Mouse (Mus musculus): ENCODE results near the gene Ppp2ca.
"Not testable (repeated sequence)": the region's sequence is repeated elsewhere in the genome, so short reads cannot be mapped to it uniquely, and the experiment has no call there.

Ppp2ca gene

GRCm38 (mm10) chr11:52094568-52094967 is 3.9 kb upstream of the Ppp2ca start:
- DNase-seq (ENCODE audit: low spot score in 2 of 2), result no peak

DNA sequence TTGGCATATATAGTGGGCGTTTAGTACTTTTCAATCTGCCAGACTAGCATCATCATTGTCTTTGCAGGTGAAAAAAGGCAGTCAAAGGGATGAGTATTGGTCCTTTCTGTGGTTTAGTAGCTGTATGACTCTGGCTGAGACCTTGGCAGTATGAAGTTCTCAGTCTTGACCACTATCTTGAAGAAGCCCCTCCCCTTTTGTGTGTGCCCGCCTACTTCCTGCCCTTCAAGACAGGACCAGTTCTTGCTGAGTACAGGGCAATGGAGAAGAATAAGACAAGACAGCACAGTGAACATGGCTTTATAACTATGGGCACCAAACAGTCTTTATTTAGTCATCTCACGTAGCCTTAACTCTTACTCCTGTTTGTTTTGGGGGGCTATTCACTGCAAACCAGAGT is 1.5 kb upstream of the Ppp2ca start:
- DNase-seq (ENCODE audit: low spot score in 2 of 2), result no peak

DNA sequence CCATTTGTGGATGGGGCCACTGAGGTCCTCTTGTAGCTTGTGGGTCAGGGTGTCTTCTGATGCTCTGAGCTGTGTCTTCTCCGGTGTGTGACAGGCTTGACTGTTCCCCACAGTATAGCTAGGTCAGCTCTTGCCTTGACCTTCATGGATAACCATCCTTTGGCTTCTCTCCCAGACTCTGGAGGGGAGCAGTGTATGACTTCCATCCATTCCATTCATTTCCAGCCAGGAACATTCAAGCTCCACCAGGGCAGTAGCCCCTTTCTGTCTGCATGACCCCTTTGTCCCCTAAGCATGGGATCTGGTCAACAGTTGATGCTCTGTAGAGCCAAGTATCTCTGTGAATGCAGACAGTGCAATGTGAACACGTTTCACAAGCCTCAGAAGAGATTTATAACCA is 885 bp upstream of the Ppp2ca start:
- no peak for DNase-seq (ENCODE audit: low spot score in 2 of 2)

GRCm38 (mm10) chr11:52099031-52099761 is 715 bp downstream of the Ppp2ca start:
- DNase-seq (ENCODE audit: low spot score in 2 of 2), result peak; percentile 82 to 85

- DNase-seq (ENCODE audit: low spot score in 2 of 2), result no peak
Observed at GRCm38 (mm10) chr11:52099771-52100219, 1.3 kb downstream of the Ppp2ca start.

DNA sequence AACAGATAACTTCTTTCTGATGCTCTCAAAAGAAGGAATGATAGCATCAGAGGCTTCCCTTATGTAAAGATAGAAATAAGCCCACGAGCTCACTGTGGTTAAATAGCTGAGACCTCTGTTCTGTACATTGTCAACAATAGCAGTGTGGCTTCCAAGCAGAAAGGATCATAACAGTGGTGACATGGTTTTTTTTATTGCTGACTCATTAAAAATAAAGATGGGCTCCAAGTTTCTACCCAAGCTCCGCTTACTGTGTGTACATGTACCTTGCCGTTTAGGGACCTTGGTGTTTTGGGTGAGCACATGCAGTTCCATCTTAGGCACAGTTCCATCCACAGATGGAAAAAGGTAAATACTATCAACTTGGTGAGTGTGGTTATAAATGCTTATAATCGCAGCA is 4.5 kb downstream of the Ppp2ca start:
- DNase-seq (ENCODE audit: low spot score in 2 of 2), result no peak

DNA sequence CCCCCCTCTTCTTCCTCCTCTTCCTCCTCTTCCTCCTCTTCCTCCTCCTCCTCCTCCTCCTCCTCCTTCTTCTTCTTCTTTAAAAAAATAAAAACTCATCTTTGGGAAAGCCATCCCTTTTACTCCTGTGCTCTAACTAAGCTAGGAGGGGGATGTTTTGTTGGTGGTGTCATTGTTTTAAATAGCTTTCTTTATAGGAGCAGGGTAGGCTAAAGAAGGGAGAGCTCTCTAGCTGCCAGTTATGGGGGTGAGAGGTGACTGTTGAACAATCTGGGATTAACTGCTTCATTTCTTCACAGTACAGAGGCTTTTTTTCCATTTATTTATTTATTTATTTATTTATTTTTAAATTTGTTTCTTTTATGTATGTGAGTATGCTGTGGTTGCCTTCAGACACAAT is 7.0 kb downstream of the Ppp2ca start:
- DNase-seq (ENCODE audit: low spot score in 2 of 2), result no peak

GRCm38 (mm10) chr11:52106037-52106436 is 7.6 kb downstream of the Ppp2ca start:
- DNase-seq (ENCODE audit: low spot score in 2 of 2), result no peak

DNA sequence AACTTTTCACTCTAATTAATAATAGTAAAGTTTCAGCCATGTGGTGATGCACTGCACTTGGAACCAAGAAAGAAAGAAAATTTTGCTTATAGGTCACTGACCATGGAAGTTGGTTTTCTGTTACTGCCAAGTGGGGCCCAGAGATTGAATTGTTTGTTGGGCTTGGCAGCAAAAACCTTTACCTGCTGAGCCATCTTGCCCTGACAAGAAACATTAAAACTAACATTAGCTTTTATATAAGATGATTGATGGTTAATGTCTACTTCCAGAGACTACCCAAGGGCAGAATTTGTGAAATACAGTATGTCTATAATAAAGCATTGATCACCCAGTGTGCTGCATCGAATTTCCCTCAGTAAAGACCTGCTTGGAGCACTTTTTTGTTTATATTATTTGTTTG is 8.0 kb downstream of the Ppp2ca start:
- no peak for DNase-seq (ENCODE audit: low spot score in 2 of 2)

- no peak for DNase-seq (ENCODE audit: low spot score in 2 of 2)
Observed at GRCm38 (mm10) chr11:52108796-52109195, 10.3 kb downstream of the Ppp2ca start.

GRCm38 (mm10) chr11:52109421-52109820 is 10.9 kb downstream of the Ppp2ca start:
- no peak for DNase-seq (ENCODE audit: low spot score in 2 of 2)

GRCm38 (mm10) chr11:52115479-52115878 is 17.0 kb downstream of the Ppp2ca start:
- DNase-seq (ENCODE audit: low spot score in 2 of 2), result no peak

DNA sequence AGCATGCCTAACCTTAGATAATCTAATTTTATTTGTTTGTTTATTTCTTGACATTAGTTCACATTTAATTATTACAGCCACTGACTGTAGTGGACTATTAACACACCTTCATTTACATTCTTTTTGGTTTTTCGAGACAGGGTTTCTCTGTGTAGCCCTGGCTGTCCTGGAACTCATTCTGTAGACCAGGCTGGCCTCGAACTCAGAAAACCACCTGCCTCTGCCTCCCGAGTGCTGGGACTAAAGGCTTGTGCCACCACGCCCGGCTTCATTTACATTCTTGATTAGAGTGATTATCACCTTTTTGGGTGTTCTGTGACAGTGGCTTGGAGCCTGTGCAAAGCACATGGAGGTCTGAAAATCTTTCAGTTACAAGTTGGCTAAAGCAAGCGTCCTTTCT is 17.6 kb downstream of the Ppp2ca start:
- not testable (repeated sequence) for DNase-seq (ENCODE audit: low spot score in 2 of 2)

DNA sequence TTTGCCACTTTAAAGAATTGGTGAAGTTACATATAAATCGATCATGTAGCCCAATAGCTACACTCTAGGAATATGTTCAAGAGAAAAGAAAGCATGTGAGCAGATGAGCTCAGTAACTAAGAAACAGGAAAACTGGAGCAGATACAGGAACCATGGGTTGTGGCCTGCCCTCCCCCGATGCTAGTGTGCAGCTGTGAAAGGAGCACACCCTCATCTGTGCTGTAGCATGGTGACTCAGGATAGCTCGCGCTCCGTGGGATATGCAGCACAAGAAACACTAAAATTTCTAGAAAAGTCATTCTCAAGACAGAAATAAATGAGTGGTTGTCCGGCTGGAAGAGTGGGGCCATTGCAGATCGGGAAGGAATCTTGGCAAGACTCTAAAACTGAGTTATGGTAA is 18.7 kb downstream of the Ppp2ca start:
- DNase-seq (ENCODE audit: low spot score in 2 of 2), result no peak

- not testable (repeated sequence) for DNase-seq (ENCODE audit: low spot score in 2 of 2)
Observed at GRCm38 (mm10) chr11:52120415-52120814, 21.9 kb downstream of the Ppp2ca start.

GRCm38 (mm10) chr11:52122045-52122444 is 23.6 kb downstream of the Ppp2ca start:
- no peak for DNase-seq (ENCODE audit: low spot score in 2 of 2)

GRCm38 (mm10) chr11:52124468-52124867 is 26.0 kb downstream of the Ppp2ca start:
- no peak for DNase-seq (ENCODE audit: low spot score in 2 of 2)

GRCm38 (mm10) chr11:52127169-52127568 is 28.7 kb downstream of the Ppp2ca start:
- DNase-seq (ENCODE audit: low spot score in 2 of 2), result no peak

DNA sequence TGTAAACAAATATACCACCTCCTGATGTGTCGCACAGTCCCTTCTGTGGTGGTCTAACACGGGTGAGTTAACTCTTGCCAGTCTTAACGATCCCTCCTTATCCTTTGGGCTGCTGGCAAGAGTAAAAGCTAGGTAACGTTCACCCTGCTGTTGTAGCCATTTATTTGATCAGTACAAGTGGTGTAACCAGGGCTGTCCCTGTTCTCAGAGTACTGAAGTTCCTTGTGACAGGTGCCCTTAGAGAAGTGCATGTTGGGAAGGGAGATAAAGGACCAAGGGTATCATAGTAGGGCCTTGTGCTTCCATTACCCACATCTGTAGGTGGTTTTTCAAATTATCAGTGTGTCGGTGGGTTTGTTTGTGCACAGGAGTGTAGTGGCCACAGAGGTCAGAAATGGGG is 29.3 kb downstream of the Ppp2ca start:
- DNase-seq (ENCODE audit: low spot score in 2 of 2), result no peak

- DNase-seq (ENCODE audit: low spot score in 2 of 2), result peak in 1 of 2 experiments; percentile 48
Observed at GRCm38 (mm10) chr11:52128316-52129061, 30.0 kb downstream of the Ppp2ca start.

GRCm38 (mm10) chr11:52129171-52129570 is 30.7 kb downstream of the Ppp2ca start:
- peak; percentile 57 to 72 for DNase-seq (ENCODE audit: low spot score in 2 of 2)

DNA sequence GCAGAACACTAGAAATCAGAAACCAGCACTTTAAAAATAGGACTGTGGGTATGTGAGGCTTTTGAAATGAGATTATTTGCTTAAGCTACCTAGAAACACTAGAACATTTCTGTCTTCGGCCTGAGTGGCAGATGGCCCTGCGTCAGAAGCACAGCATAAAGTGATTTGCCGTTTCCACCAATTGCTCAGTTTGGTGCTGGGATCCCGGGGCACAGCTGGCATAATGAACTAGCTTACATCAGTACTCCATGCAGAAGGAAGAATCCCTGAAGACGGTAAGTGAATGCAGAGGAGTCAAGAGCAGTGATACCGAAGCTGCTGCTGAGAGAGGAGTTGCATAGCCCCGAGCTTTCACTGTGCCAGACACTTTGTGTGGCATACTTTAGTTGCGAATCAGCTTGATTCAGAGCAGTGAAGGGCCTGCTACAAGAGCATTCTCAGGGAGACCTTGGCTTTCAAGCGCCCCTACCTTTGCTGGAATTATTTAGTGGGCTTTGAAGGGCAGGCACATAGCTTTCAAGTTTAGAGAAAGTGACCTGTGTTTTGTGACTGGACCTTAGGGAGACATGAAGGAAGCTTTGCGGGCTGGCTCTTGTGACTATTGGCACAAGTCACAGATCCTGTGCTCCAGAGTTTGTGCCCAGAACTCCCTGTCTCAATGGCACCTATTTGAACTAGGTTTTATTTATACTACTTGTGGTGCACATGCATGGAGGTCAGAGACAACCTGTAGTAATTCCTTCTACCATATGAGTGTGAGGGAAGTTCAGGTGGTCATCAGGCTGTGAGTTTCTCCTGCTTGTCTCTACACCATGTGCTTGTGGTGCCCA is 31.4 kb downstream of the Ppp2ca start:
- peak; percentile 82 to 91 for DNase-seq (ENCODE audit: low spot score in 2 of 2)

All from right cerebral cortex, postnatal 10 days (tissue).